Mouse (Mus musculus): Measurements from ENCODE around the gene Cadps.

Cadps gene

GRCm38 (mm10) chr14:12504191-12504947 lies 318.5 kb downstream of the Cadps start:
- DNase-seq (ENCODE audit: low read depth): no peak

- DNase-seq (ENCODE audit: low read depth): peak; percentile 1
Measured at GRCm38 (mm10) chr14:12462206-12462605, 360.7 kb downstream of the Cadps start.

DNA sequence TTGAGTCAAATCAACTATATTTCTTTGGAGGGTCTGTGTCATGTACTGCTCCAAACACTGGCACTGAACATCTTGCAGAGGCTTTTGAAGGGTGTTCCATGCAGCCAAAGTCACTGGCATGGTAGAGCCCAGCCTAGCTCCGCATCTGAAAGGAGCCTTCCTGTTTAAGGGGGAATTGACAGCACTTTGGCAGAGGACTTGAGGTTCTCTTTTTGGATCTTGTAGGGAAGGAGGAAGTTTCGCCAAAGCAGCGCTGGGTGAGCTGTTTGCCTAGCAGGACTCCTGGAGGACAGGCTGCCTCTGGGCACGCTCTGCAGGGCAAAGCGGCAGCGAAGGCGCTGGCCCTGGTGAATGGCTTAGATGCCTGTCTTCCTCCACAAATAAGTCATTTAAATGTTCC lies 363.2 kb downstream of the Cadps start:
- no peak for DNase-seq (ENCODE audit: low read depth)

GRCm38 (mm10) chr14:12455064-12455591 lies 367.8 kb downstream of the Cadps start:
- DNase-seq (ENCODE audit: low read depth): no peak

GRCm38 (mm10) chr14:12450807-12451206 lies 372.1 kb downstream of the Cadps start:
- no peak for DNase-seq (ENCODE audit: low read depth)

GRCm38 (mm10) chr14:12448883-12449282 lies 374.0 kb downstream of the Cadps start:
- DNase-seq (ENCODE audit: low read depth): no peak

- DNase-seq (ENCODE audit: low read depth): no peak
Measured at GRCm38 (mm10) chr14:12441019-12441418, 381.9 kb downstream of the Cadps start.

GRCm38 (mm10) chr14:12437976-12438375 lies 384.9 kb downstream of the Cadps start:
- no peak for DNase-seq (ENCODE audit: low read depth)

- DNase-seq (ENCODE audit: low read depth): no peak
Measured at GRCm38 (mm10) chr14:12437422-12437821, 385.5 kb downstream of the Cadps start.

GRCm38 (mm10) chr14:12436903-12437368 lies 385.9 kb downstream of the Cadps start:
- DNase-seq (ENCODE audit: low read depth): no peak

- DNase-seq (ENCODE audit: low read depth): no peak
Measured at GRCm38 (mm10) chr14:12428021-12428654, 394.7 kb downstream of the Cadps start.

DNA sequence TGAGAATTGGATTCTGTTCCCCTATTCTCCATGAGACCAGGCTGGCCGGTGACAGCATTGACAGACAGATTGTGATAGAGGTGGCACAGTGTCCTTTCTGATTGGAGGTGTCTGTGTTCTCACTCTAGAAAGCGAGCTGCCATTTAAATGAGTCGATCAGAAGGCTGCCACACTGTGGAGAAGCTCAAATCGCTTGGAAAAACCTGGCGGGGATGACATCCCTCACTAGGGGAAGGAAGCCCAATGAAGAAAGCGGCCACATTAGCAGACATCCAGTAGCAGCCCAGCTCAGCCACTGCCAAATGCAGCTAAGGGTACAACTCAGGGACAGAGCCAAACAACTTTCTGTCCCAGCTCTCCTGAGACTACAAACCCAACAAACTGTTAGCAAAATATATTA lies 397.6 kb downstream of the Cadps start:
- DNase-seq (ENCODE audit: low read depth): no peak

DNA sequence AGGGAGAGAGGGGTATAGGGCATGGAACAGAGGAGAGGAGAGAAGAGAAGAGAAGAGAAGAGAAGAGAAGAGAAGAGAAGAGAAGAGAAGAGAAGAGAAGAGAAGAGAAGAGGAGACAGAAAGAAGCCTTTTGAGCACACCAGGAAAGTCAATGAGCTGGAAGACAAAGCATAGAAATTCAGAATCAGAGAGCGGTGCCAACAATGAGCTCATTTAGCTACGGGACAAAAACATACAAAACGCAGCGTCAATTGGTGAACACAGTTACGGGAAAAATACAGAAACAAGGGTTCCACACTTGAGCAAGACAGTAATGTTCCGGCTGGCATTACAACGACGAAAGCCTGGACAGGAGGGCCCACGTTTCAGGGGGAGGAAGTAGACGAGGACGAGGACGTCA lies 412.6 kb downstream of the Cadps start:
- DNase-seq (ENCODE audit: low read depth): no peak

DNA sequence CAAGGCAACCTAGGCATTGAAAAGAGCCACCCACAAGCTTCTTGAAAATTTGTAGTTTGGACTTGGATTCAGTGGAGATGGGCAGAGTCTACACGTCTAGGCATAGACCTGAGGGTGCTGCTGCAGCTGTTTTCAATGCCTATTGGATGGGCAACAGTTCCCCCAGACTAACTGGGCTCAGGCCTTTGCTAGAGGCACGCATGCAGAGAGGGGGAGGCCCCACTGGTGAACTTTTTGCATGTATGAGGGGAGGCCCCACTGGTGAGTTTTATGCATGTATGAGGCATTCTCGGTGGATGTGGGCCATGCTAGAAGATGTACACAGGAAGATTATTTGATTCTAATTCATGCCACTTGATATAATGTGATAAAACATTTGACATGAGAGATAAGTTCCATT lies 413.1 kb downstream of the Cadps start:
- no peak for DNase-seq (ENCODE audit: low read depth)

- DNase-seq (ENCODE audit: low read depth): no peak
Measured at GRCm38 (mm10) chr14:12406588-12406987, 416.3 kb downstream of the Cadps start.

DNA sequence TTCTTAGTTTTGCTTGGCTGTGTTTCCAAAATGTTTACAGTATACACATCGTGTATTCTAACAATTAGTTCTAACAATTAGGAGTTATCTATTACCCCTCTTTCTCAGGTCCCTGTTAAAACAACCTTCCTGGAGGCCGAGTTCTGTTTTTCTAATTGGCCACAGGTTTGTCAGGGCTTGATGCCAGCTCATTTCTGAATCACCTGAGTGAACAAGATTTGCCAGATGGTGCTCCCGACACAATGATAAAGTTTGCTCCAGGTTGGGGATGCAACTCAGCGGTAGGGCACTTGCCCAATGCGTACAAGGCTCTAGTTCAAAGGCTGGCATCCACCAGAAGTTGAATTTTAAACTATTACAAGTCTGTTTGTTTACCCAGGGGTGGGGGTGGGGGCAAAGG lies 417.7 kb downstream of the Cadps start:
- DNase-seq (ENCODE audit: low read depth): no peak

DNA sequence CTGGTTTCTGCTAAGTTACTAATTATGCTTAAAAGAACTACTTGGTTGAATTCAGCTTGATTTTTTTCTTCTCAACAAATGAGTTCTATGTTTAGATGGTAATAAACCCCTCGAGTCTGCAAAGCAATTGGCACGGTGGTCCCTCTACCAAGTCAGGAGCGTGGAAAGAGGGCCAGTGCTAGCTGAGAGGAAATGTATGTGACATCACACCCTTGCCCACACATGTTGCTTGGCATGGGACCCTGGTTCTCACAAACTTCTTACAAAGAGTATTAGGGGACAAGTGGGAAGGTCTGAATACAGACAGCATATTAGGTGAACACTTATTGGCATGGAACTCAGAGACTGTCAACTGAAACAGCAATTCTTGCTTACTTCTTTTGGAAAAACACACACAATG lies 418.2 kb downstream of the Cadps start:
- DNase-seq (ENCODE audit: low read depth): no peak

GRCm38 (mm10) chr14:12404052-12404451 lies 418.8 kb downstream of the Cadps start:
- DNase-seq (ENCODE audit: low read depth): no peak

GRCm38 (mm10) chr14:12400116-12400515 lies 422.8 kb downstream of the Cadps start:
- no peak for DNase-seq (ENCODE audit: low read depth)

GRCm38 (mm10) chr14:12397561-12397960 lies 425.3 kb downstream of the Cadps start:
- no peak for DNase-seq (ENCODE audit: low read depth)

GRCm38 (mm10) chr14:12394318-12394717 lies 428.6 kb downstream of the Cadps start:
- DNase-seq (ENCODE audit: low read depth): no peak

DNA sequence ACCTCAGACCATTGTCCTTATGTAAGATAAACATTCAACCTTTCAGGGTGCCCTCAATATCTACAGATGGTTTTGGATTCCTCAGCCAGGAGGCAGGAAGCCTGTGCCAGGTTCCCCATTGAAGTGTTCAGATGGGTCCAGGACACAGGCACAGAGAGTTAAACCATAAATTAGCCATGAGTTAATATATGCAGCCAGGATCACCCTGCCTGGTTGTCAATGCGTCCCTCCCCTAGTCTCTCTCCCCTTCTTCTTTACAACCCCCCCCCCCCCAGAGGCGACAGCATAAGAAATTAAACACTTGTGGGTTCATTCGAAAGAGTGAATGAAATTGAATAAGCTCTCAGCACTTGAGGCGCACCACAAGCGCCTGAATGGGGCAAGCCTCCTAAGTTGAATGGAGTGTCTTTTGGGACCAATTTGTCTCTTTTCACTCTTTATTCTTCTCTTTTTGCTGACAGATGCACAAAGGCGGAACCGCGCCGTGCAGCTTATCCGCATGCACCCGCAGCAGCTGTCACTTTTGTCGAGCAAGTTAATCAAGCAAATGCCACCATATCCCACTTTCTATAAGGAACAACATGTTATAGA lies 429.5 kb downstream of the Cadps start:
- no peak for DNase-seq (ENCODE audit: low read depth)

GRCm38 (mm10) chr14:12391167-12391566 lies 431.7 kb downstream of the Cadps start:
- no peak for DNase-seq (ENCODE audit: low read depth)

All from NIH3T3 (cell line).